Mouse (Mus musculus) megakaryocyte, embryonic 14.5 days (primary cell): ENCODE measurements around the gene H2afx.

Source experiments
- FLI1 ChIP-seq: IDR thresholded peaks from 2 replicates; pipeline ENCODE4 v1.6.1; 2012; ENCODE audit warnings: low read length, inconsistent platforms, mixed read lengths
- GATA1 ChIP-seq: IDR thresholded peaks from 3 replicates; pipeline ENCODE4 v1.6.1; 2012; ENCODE audit warnings: mixed read lengths, low read length, inconsistent platforms, borderline replicate concordance

DNA sequence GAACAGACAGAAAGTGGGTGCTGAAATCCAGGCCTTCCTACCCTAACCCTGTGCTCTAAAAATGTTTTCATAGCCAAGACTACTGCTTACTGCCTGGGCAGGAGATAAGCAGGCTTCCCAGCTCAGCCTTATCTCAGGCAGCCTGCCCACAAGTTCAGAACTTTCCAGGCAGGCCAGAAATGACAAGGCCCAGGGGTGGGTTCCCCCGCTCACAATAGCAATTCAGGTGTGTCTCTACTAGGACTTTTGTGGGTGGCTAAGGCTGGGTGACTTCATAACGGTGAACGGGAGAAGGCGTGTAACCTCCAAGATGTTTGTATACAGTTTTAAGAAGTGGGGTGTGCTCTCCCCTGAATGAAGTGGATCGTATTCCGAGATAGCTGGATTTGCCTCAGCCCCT, 8.8 kb downstream of the H2afx start:
- TF ChIP-seq GATA1 (peak; percentile 93), FLI1 (no peak)
